Mouse (Mus musculus) heart, postnatal 10 days (tissue): ENCODE measurements around the gene Slc12a6. TPM values are rescaled to one million over a fixed set of nuclear protein-coding genes. Genes with fewer than 3 reads are reported as not detected.
"Not testable (repeated sequence)": the region's sequence is repeated elsewhere in the genome, so short reads cannot be mapped to it uniquely, and the experiment has no call there.

Experiments
- DNase-seq, 2 experiments: peaks; one replicate each; pipeline ENCODE4 v3.0.0; 2021
- intact Hi-C: fragments of 180-260 bp; cut with DNase I; formaldehyde crosslinking; loops from one replicate; pipeline ENCODE4 v1.15.1; 2025
- total RNA-seq, 2 experiments: library from RNA; stranded (reverse); gene quantifications; 2 replicates each; pipeline ENCODE4 v1.2.3; 2021

The Slc12a6 gene
- total RNA-seq, 2 experiments from 2014 or later, result 37.1 to 43.3 TPM

- peak; percentile 85 to 89 for DNase-seq
- intact Hi-C loops, result loop anchor here (2.0 to 10.0 kb wide), 4 partner anchors 23 to 230 kb away; partner anchors contain the start of genes Aven, Emc7 and Lpcat4
Measured at GRCm38 (mm10) chr2:112261748-112262653, 3.6 kb upstream of the Slc12a6 start, which contains the start of gene Nop10. TSS of gene Nop10 (plus strand) at chr2:112261926.

- DNase-seq, result no peak
- intact Hi-C loops, result loop anchor here (5.0 to 10.0 kb wide), 2 partner anchors 192 to 229 kb away; partner anchors contain the start of genes Aven and Emc7
Measured at GRCm38 (mm10) chr2:112262779-112263295, 2.8 kb upstream of the Slc12a6 start.

- intact Hi-C loops, result loop anchor here (5.0 to 10.0 kb wide), 2 partner anchors 190 to 228 kb away; partner anchors contain the start of genes Aven and Emc7
- DNase-seq, result no peak
Measured at GRCm38 (mm10) chr2:112264364-112264763, 1.3 kb upstream of the Slc12a6 start.

GRCm38 (mm10) chr2:112266242-112266592 is 592 bp downstream of the Slc12a6 start, which contains the start of gene Gm21985:
TSS of gene Gm21985 (plus strand) at chr2:112266314.
- DNase-seq, result peak; percentile 73 to 80
- intact Hi-C loops, result loop anchor here (2.0 to 10.0 kb wide), 3 partner anchors 43 to 189 kb away; partner anchors contain the start of gene Emc7

GRCm38 (mm10) chr2:112266780-112267179 is 1.2 kb downstream of the Slc12a6 start:
- intact Hi-C loops, result loop anchor here (2.0 to 10.0 kb wide), 3 partner anchors 42 to 188 kb away; partner anchors contain the start of gene Emc7

GRCm38 (mm10) chr2:112267547-112268269 is 2.1 kb downstream of the Slc12a6 start:
- DNase-seq, result no peak
- intact Hi-C loops, result loop anchor here (2.0 to 10.0 kb wide), 3 partner anchors 41 to 187 kb away; partner anchors contain the start of gene Emc7

More at GRCm38 (mm10) chr2:112266780-112267179, 1.2 kb downstream of the Slc12a6 start:
- DNase-seq, result peak; percentile 53 to 56

GRCm38 (mm10) chr2:112270011-112270410 is 4.4 kb downstream of the Slc12a6 start:
- intact Hi-C loops, result no loop called here

GRCm38 (mm10) chr2:112272909-112273308 is 7.3 kb downstream of the Slc12a6 start:
- intact Hi-C loops, result no loop called here

More at GRCm38 (mm10) chr2:112270011-112270410, 4.4 kb downstream of the Slc12a6 start:
- DNase-seq, result peak; percentile 36 to 51

GRCm38 (mm10) chr2:112273474-112273873 is 7.8 kb downstream of the Slc12a6 start:
- intact Hi-C loops, result no loop called here
- DNase-seq, result no peak

More at GRCm38 (mm10) chr2:112272909-112273308, 7.3 kb downstream of the Slc12a6 start:
- DNase-seq, result no peak

- intact Hi-C loops, result no loop called here
- DNase-seq, result no peak
Measured at GRCm38 (mm10) chr2:112276870-112277269, 11.2 kb downstream of the Slc12a6 start.

- intact Hi-C loops, result no loop called here
- no peak for DNase-seq
Measured at GRCm38 (mm10) chr2:112282846-112283245, 17.2 kb downstream of the Slc12a6 start.

GRCm38 (mm10) chr2:112284363-112285030 is 18.9 kb downstream of the Slc12a6 start:
- intact Hi-C loops, result no loop called here
- peak; percentile 69 to 71 for DNase-seq

- intact Hi-C loops, result no loop called here
Measured at GRCm38 (mm10) chr2:112285031-112285390, 19.4 kb downstream of the Slc12a6 start.

GRCm38 (mm10) chr2:112286062-112286461 is 20.4 kb downstream of the Slc12a6 start:
- DNase-seq, intact Hi-C loops: not testable (repeated sequence)

More at GRCm38 (mm10) chr2:112285031-112285390, 19.4 kb downstream of the Slc12a6 start:
- no peak for DNase-seq

- DNase-seq, result no peak
- intact Hi-C loops, result no loop called here
Measured at GRCm38 (mm10) chr2:112287059-112287458, 21.4 kb downstream of the Slc12a6 start.

GRCm38 (mm10) chr2:112289507-112289906 is 23.9 kb downstream of the Slc12a6 start:
- no peak for DNase-seq
- intact Hi-C loops, result no loop called here

GRCm38 (mm10) chr2:112292823-112293222 is 27.2 kb downstream of the Slc12a6 start:
- intact Hi-C loops, result no loop called here
- DNase-seq, result no peak

- peak in 1 of 2 experiments; percentile 28 for DNase-seq
- intact Hi-C loops, result no loop called here
Measured at GRCm38 (mm10) chr2:112296211-112296610, 30.6 kb downstream of the Slc12a6 start.

GRCm38 (mm10) chr2:112298221-112298620 is 32.6 kb downstream of the Slc12a6 start:
- intact Hi-C loops, result no loop called here
- DNase-seq, result no peak

GRCm38 (mm10) chr2:112308671-112309070 is 43.0 kb downstream of the Slc12a6 start:
- DNase-seq, result no peak

More at GRCm38 (mm10) chr2:112308671-112309070, 43.0 kb downstream of the Slc12a6 start:
- intact Hi-C loops, result loop anchor here (2.0 kb wide), 1 partner anchor 42 kb away; the partner anchor contains the start of gene Gm21985
